12 mouse cellular contexts compared by ENCODE assay signal in genomic region chr4:105163981-105164411, GRCm38 (mm10). TPM values are rescaled to one million over a fixed set of nuclear protein-coding genes. Genes with fewer than 3 reads are reported as not detected.
DNase-seq lines count a peak whose midpoint lies in the region; ATAC-seq lines count a peak whose summit lies in the region.
"Had no signal": no experiment of that assay in that cellular context is flagged by ENCODE, and none has a peak within 500 bp of the region (broad histone marks: within the 10 kb centered on the region; RNA-seq: fewer than 3 reads in every experiment).

No protein-coding gene starts in this region.

- peak; percentile 80 for DNase-seq in heart, adult 11 months
- DNase-seq in heart, postnatal 14 days = no peak
- DNase-seq in spleen, postnatal 36 days (ENCODE audit: low spot score in 2 of 2) = peak; percentile 31 to 46
- no peak for DNase-seq in spleen, postnatal 4 days (ENCODE audit: low spot score in 2 of 2)
- DNase-seq in T-cell, adult 2 months (ENCODE audit: low spot score) = no peak
- DNase-seq in right cerebral cortex, postnatal 4 days = no peak
- DNase-seq: cerebellum, adult 8-10 months; gastrocnemius, postnatal 36 days; lung, postnatal 10 days; midbrain, embryonic 14.5 days had no signal

- peak; percentile 82 for ATAC-seq in megakaryocyte, adult 5-6 weeks (ENCODE audit: poor library complexity, severe bottlenecking)
- ATAC-seq: CD4-positive, CD25-positive, alpha-beta regulatory T cell, adult 4 months had no signal

- intact Hi-C loops in heart, postnatal 14 days (cut with DNase I) = loop anchor here (5.0 kb wide), 1 partner anchor 38 kb away; no protein-coding TSS in a partner anchor

RNA-seq across cellular contexts. Expression of gene Plpp3, which starts 6.8 kb away (rescaled TPM):
- 10 to 100 TPM; 78.5 to 81.2 TPM for total RNA-seq in heart, postnatal 14 days (2021)
- 0.29 and 0.48 TPM in 2 replicates for total RNA-seq in megakaryocyte, adult 5-6 weeks (2015)
- total RNA-seq in megakaryocyte, adult 5-6 weeks (2017) = 0.29 and 0.37 TPM in 2 replicates

RNA-seq across cellular contexts. Expression of gene Prkaa2, which starts 54.3 kb away (rescaled TPM):
- total RNA-seq in heart, postnatal 14 days (2021) = 10 to 100 TPM; 66.3 to 68.0 TPM
- not detected in 2 replicates for total RNA-seq in megakaryocyte, adult 5-6 weeks (2015)
- 0.04 TPM in 1 of 2 replicates, not detected in the other for total RNA-seq in megakaryocyte, adult 5-6 weeks (2017)

Comparison
In these comparisons a context has a peak if more than half of its experiments do, and no peak if none do; other contexts are left out.
1. DNase-seq: peak in heart, adult 11 months (single experiment) and spleen, postnatal 36 days (2 of 2); none in heart, postnatal 14 days (0 of 2), spleen, postnatal 4 days (0 of 2), T-cell, adult 2 months (single experiment) and right cerebral cortex, postnatal 4 days (single experiment).
2. RNA of gene Plpp3, which starts 6.8 kb away (total RNA-seq): 78.5 to 81.2 TPM in heart, postnatal 14 days; 0.29 to 0.48 TPM in megakaryocyte, adult 5-6 weeks; every median in the first group is over 10 times any median in the second.
3. RNA of gene Prkaa2, which starts 54.3 kb away (total RNA-seq): 66.3 to 68.0 TPM in heart, postnatal 14 days; 0.04 TPM in megakaryocyte, adult 5-6 weeks; every median in the first group is over 10 times any median in the second.